Mouse (Mus musculus): ENCODE measurements around the gene Pdpn.

The Pdpn gene

DNA sequence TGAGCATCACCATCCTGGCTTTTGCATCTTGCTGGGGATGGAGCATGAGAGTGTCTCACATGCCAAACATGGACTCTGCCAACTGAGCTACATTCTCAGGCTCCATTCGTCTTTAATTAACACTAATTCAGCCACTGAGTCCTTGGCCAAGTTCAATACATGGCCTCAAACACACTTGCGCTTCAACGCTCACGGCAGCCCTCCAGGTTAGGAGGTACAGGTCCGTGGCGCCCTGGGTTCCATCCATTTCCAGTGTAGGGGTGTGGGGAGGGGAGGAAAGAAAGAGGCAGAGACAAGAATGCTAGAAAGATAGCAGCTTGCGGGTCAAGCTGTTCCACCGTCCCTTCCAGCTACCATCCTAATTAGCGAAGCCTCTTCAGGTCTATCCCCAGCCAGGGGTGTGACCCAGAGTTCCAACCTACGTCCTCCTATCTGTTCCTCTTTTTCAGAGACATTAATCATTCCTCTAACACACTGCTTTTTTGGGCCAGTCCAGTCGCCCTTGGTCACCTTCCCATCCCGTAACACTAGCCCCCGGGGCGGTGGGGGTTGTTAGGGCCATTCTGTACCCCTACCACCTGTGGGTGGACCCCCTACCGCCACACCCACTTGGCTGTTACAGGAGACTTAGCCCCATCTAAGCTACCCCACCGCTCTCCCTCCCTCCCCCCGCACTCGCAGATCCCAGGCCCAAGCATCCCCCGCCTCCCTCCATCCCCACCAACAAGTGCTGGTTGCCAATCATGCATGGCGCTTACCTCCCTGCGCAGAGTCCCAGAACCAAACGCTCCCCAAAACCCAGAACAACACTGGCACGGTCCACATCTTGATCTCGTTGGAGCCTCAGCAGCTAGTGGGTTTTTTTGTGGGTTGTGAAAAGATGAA, 691 bp downstream of the Pdpn start:
- DNase-seq (ENCODE audit: low spot score in 2 of 2) = no peak

DNA sequence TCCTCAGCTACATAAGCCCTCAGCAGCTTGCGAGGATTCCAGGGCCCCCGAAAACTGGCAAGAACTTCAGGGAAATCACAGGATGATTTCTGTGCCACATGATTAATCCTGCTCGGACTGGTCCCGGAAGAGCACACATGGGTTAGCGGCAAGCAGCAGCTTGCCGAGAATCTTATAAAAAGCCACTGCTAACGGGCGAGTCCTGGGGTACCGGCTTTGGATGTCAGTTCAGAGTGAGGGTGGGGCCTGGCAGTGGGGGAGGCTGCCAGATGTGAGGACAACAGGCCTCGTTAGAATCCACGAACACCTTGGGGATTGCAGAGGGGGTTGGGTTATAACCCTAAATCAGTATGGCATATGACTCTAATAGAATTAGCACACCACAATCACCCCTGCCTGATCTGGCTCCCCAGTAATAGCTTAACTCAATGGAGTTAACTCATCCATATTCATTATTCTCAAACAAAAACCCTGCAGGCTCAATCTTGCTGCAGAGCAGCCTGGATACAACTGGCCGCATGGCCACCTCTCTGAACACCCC, 2.3 kb downstream of the Pdpn start:
- no peak for DNase-seq (ENCODE audit: low spot score in 2 of 2)

DNA sequence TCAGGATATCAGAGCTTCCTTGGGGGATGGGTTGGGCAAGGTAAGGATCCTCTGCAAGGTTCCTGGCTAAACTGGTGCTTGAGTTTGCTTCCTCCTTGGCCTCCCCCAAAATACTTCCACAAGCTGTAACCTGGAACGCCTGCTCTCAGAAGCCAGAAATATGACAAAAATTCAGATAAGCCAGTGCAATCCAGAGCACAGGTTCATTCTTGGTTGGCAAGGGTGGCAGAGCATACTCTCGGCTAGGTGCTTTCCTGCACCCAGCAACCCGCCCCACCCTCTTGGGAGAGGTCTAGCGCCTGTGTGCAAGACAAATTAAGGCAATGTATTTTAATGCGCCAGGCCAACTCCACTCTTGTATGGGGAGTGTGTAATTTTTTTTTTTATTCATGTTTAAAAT, 3.2 kb downstream of the Pdpn start:
- no peak for DNase-seq (ENCODE audit: low spot score in 2 of 2)

DNA sequence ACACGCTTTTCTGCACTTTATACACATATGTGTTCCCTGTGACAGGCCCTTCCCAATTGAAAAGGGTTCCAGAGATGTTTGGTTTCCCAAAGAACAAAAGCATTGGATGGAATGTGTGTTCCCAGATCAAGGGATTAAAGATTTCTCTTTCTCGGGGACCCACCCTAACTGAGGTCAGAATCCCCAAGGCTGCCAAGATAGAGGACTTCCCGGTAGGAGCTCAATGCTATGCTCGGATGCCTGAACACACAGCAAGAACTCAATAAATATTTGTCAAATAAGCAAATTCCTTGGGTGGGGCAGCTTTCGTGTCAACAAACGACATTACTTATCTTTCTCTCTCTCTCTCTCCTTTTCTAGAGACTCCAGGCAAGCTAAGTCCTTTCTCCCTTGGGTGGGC, 5.0 kb downstream of the Pdpn start:
- DNase-seq (ENCODE audit: low spot score in 2 of 2) = no peak

DNA sequence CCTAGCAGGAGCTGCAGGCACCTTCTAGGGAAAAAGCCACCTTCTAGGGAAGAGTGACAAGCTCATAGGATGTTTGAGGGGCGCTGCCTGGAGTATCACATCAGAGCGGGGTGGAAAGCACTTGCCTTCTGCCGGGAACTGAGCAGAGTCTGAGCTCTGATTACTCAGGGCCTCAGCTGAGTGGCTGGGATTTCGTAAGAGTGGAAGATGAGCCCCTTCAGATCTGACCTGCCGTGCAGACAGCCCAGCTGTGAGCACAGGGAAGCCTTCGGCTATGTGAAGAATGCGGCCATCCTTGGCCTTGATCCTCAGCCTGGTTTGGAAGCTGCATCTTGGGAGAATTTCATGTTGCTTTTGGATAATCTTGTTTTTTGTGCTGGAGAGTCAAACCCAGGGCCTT, 10.5 kb downstream of the Pdpn start:
- no peak for DNase-seq (ENCODE audit: low spot score in 2 of 2)

DNA sequence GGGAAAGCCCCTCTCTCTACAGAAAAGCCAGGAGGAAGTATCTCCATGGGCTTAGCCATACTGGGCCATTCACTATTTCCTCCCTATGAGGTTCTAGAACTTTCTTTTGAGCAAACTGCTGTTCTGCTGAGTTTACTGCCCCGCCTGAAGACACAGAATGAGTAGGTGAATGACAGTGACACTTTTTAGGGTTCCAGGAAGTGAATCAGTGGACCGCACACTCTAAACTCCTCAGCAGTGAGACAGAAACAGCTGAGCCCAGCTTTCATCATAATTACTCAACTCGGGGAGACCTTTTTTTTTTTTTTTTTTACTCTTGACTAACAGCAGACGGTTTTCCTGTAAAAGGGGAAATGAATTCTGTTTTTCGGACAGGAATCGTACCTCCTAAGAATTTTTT, 10.9 kb downstream of the Pdpn start:
- DNase-seq (ENCODE audit: low spot score in 2 of 2) = no peak

DNA sequence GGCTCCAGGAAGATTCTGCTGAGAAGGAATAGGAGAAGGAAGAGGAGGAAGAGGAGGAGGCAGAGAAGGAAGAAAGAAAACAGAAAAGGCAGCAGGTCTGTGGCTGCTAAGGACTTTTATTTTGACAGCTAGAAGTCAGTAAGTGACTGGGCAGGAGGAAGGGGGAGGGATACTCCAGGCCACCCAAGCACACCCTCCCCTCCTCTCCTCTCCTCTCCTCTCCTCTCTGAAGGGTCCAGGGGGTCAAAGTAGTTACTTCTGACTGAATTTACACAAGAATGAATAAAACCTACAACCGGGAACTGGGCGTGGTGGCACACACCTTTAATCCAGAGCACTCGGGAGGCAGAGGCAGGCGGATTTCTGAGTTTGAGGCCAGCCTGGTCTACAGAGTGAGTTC, 12.3 kb downstream of the Pdpn start:
- DNase-seq (ENCODE audit: low spot score in 2 of 2) = no peak

DNA sequence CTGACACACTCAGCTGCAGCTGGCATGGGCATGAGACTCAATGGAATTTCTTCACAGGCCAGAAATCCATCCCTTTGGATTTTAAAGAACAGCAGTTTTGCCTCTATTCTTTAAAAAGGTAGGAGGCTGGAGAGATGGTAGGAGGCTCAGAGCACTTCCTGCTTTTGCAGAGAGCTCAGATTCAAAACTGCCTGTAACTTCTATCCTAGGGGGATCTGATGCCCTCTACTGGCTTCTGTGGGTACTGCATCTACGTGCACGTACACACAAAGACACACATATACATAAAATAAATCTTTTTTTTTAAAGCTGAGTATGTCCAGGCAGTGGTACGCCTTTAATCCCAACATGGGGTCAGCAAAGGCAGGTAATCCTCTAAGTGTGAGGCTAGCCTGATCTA, 19.2 kb downstream of the Pdpn start:
- no peak for DNase-seq (ENCODE audit: low spot score in 2 of 2)

DNA sequence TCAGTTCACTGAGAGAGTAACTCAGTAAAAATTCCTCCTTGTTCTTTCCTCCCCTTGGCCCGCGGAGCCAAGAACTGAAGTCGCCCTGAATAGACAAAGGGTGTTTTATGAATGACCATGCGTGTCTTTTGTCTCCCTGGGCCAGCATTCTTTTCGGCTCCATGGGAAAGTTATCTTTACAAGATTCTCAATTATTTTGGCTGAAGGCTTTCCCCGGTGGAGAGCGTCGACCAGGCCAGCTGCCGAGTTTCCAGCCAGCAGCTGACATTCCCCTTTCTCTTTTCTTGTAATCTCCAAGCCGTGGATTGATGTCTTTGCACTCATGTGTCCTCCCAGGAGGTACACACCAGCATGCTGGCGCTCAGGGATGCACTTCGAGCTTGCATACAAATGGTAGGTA, 19.7 kb downstream of the Pdpn start:
- no peak for DNase-seq (ENCODE audit: low spot score in 2 of 2)

DNA sequence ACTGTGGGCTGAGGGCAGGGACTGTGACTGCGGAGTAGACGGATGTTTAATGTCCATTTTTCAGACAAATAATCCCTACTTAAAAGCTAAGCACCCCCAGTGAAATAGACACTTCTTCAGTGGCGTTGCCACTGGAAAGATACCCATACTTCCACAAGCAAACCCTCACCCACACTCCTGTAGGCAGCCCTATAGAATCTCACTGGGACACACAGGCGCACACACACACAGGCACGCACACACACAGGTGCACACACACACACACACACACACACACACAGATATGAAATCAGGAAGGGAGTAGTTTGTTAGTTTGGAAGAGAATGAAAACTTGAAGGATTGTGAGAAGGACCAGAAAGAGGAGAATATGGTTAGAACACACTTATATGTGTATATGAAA, 20.3 kb downstream of the Pdpn start:
- no peak for DNase-seq (ENCODE audit: low spot score in 2 of 2)

DNA sequence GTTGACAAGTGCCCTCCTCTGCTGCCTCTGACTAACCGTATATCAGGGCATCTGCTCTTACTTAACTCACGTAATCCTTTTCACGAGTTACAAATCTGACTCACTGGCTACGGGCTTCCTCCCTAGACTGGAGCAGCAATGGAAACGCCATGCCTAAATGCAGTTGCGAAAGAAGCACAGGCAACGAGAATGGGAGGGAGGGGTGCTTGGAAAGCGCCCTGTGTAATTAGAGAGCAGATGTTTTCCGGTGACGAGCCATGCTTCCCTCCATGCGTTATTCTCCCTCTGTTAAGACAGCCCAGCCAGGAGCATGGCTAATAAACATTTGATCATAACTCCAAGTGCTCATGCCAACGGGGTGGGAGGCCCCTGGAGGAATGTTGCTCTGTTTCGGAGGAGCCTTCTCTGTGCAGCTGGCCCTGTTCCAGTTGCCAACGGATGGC, 20.9 kb downstream of the Pdpn start:
- DNase-seq (ENCODE audit: low spot score in 2 of 2) = no peak

DNA sequence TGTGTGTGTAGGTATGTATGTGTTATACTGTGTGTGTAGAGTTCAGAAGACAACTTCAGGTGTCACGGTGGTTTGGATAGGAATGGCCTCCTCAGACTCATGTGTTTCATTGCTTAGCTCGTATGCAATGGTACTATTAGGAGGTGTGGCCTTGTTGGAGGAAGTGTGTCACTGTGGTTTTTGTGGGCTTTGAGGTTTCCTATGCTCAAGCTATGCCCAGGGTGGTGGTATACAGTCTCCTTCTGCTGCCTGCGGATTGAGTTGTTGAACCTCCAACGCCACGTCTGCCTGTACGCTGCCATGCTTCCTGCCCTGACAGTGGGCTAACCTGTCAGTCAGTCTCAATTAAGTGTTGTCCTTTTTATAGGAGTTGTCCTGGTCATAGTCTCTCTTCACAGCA, 22.0 kb downstream of the Pdpn start:
- no peak for DNase-seq (ENCODE audit: low spot score in 2 of 2)

DNA sequence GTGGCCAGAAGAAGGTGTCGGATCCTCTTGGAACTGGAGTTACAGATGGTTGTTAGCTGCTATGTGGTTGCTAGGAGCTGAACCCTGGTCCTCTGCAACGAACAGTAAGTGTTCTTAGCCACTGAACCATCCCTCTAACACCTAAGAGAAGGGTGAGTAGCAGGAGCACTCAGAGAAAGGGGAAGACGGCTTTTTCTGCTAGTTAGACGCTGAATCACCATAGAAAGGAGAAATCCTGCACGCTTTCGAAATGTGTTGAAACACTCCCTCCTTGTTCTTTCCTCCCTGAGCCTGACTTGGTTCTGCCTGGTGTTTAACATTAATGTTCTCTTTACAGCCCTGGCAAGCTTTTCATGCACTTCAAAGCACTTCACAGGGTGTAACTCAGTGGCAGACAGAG, 27.8 kb downstream of the Pdpn start:
- DNase-seq (ENCODE audit: low spot score in 2 of 2) = no peak

DNA sequence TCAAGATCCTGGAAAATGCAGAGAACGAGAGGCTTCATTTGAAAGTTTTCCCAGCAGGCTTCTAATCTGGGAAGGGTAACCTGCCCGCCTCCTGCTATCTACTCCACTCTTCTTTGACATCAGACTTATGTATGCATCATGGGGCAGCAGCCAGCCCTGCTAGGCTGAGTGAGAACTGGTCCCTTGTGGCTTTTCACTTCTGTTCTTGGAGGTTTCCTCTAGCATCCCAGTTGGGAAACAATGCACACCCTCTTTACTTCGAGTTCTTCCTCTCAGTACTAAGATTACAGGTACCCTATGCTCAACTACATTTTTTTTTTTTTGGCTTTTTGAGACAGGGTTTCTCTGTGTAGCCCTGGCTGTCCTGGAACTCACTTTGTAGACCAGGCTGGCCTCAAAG, 28.5 kb downstream of the Pdpn start:
- no peak for DNase-seq (ENCODE audit: low spot score in 2 of 2)

DNA sequence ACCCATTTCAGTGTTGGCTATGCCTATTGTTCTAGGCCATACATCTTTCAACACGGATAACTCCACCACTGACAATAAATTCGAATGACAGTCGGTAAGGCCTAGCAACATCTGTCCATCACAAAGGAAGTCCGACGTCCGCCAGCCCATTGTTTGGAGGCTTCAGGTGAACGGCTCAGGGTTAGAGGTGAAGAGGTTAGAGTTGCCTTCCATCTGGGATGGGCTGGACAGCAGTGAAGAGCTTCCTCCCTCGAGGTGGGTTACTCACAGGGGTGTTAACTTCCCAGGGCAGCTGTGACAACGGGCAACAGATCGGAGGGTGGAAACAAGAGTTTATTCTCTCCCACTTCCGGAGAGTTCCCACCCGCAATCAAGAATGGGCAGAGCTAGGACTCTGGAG, 36.7 kb downstream of the Pdpn start:
- DNase-seq (ENCODE audit: low spot score in 2 of 2) = no peak

DNA sequence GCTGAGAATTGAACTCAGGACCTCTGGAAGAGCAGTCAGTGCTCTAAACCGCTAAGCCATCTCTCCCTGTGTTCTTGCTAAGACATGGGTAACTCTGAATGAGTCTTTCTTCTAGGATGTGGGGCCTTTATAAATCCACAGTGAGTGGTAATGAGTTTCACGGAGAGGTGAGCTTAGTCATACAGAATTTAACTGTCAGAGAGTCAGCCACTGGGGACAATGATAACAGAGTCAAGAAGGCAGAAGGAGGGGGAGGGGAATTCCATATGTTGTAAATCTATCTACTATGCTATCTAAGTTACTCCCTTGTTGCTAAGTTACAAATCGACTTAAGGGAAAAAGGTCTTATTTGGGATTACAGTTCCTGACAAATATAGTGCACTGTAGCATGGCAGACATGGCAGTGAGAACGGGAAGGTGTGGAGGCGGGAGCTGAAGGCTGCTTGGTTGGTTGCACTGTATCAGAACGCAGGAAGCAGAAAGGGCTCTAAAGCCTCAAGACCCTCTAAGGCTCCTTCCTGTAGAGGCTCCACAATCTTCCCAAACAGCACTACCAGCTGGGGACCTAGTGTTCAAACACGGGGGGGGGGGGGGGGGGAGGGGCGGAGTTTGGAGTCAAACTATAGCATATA, 39.5 kb downstream of the Pdpn start:
- no peak for DNase-seq (ENCODE audit: low spot score in 2 of 2)

DNA sequence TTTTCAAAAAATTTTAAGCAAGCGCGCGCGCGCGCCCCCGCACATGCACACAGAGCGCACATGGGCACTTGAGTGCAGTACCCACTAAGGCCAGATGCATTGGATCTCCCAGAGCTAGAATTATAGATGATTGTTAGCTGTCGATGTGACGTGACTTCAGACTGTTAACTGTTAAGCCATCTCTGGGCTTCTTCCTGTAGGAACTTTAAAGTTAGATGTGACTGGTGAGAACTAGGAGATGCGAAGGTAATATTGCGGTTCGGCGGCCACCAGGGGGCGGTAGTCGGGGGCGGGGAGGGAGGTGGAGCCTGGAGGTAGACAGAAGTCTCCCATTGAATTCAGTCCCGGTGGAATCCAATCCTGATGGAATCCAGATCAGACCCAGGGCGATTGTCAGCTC, 40.8 kb downstream of the Pdpn start:
- peak; percentile 16 to 24 for DNase-seq (ENCODE audit: low spot score in 2 of 2)

DNA sequence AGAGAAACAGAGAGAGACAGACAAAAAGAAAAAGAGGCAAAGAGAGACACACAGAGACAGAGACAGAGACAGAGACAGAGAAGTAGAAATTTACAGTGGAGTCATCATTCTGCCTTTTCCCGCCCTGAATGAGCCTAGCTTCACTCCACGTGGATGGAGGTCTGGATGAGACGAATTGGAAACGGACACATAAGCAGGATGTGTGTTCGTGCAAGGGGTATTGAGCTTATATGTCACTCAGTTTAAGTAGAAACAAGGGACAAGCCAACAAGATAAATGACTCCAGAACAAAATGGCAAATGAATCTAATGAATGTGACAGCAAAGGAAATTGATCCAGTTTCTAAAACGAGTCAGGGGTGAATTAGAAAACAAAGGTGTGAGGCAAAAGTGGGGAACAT, 41.4 kb downstream of the Pdpn start:
- DNase-seq (ENCODE audit: low spot score in 2 of 2) = no peak

DNA sequence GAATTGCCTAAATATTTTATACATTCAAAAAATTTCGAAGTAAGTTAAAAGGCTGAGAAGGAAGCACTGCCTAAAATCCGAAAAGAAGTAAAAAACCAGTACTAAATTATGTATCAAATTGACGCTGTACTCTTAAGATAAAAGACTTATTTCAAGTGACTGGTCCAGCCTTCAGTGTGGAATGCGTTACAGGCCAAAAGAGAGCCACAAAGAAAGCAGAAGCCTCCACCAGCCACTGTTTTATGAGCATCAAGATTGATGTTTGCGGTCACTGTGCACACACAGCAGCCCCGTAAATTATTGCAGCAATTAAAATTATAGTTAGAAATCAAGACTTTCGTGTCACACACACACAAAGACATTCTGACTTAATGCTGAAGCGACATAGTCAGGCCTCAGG, 43.8 kb downstream of the Pdpn start:
- no peak for DNase-seq (ENCODE audit: low spot score in 2 of 2)

DNA sequence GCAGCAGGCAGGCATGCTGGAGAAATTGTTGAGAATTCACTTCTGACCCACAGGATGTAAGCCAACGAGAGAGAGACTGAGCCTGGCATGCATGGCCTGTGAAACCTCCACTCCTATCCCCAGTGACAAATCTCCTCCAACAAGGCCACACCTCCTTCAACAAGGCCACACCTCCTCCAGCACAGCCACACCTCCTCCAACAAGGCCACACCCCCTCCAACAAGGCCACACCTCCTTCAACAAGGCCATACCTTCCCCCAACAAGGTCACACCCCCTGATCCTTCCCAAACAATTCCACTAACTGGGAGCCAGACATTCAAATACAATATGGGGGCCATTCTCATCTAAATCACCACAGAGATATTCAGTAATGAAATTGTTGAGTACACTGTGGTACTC, 46.0 kb downstream of the Pdpn start:
- no peak for DNase-seq (ENCODE audit: low spot score in 2 of 2)

DNA sequence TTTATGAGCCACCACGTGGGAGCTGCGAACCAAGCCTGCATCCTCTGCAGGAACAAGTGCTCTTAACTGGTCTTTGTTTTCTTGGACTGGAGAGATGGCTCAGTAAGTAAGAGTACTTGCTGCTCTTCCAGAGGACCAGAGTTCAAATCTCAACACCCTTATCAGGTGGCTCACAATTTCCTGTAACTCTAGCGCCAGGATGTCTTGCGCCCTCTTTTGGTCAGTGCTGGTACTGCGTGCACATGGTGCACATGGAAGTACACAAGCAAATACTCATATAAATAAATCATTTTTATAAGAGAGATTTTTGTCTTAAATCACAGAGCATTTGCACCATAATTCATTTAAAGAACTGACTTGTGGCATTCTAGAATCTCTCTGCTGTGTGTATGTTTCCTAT, 51.3 kb downstream of the Pdpn start:
- peak in 1 of 2 experiments; percentile 29 for DNase-seq (ENCODE audit: low spot score in 2 of 2)

DNA sequence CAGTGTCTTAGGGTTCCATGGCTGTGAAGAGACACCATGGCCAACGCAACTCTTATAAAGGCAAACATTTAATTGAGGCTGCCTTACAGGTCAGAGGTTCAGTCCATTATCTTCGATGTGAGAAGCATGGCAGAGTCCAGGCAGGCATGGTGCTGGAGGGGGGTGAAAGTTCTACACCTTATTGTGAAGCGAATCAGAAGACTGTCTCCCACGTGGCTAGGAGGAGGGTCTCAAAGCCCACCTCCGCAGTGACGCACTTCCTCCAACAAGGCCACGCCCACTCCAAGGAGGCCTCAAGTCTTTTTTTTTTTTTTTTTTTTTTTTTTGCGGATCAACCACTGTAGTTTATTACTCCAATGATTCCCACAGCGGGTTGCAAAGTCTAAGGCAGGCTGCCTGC, 58.1 kb downstream of the Pdpn start:
- no peak for DNase-seq (ENCODE audit: low spot score in 2 of 2)

DNA sequence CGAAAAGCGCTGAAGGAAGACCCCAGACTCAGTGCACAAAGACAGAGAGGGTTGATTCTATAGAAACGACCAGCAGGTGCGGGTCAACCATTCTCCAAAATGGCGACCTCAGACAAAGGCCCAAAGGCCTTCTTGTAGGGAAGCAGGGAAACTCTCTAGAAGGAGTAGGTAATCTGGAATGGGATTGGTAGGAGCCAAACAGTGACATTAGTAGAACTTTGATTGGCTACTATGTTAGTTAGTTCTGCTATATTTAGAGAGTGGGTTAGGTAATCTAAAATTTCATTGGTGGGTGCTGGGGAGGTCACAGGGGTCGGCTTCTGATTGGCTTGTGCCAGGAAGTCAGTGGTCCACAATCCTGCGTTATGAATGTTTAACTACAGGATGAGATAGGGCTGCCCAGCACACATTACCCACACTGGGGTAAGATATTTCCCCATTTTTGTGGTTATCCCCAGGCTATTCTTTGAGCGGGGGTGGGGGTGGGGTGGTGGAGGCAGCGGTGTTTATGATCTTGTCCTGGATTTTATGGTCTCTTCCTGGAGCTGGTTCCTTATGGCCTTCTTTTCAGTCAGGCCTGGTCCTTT, 59.7 kb downstream of the Pdpn start:
- DNase-seq (ENCODE audit: low spot score in 2 of 2) = no peak

All from natural killer cell, adult 2 months (primary cell).